Mouse (Mus musculus) natural killer cell, adult 2 months (primary cell): ENCODE results near the gene Foxp1.

ENCODE experiments used
- DNase-seq, 2 experiments: peaks; one replicate each; pipeline ENCODE4 v3.0.0; 2022; ENCODE audit warnings: low spot score in 2 of 2

The Foxp1 gene

DNA sequence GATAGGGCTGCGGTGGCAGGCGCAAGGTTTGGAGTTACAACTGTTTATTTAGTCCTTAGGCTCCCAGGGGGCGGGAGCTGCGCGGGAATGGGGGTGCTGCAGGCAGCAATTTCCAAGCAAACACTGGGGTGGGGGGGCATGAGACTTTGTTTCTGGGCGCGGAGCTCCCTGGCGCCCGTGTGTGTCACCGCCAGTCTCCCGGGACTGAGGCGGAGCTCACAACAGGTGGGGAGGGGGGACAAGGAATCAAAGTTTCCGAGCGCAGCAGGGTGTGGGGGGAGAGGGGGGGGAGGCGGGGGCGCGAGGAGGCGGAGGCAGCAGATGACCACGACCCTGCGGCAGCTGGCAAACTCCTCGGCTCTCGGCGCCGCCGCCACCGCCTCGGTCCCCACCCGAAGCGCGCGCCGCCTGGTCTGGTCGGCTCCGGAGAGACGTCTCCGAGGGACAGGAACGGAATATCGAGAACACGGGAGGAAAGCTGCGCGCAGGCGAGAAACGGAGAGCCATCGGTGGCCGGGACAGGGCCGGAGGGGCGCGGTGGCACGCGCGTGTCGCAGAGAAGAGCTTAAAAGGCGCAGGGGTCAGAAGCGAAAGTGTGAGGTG lies 1.4 kb downstream of the Foxp1 start:
- DNase-seq, result peak; percentile 9 to 23

GRCm38 (mm10) chr6:99520676-99521037 lies 1.9 kb downstream of the Foxp1 start:
- DNase-seq, result no peak

DNA sequence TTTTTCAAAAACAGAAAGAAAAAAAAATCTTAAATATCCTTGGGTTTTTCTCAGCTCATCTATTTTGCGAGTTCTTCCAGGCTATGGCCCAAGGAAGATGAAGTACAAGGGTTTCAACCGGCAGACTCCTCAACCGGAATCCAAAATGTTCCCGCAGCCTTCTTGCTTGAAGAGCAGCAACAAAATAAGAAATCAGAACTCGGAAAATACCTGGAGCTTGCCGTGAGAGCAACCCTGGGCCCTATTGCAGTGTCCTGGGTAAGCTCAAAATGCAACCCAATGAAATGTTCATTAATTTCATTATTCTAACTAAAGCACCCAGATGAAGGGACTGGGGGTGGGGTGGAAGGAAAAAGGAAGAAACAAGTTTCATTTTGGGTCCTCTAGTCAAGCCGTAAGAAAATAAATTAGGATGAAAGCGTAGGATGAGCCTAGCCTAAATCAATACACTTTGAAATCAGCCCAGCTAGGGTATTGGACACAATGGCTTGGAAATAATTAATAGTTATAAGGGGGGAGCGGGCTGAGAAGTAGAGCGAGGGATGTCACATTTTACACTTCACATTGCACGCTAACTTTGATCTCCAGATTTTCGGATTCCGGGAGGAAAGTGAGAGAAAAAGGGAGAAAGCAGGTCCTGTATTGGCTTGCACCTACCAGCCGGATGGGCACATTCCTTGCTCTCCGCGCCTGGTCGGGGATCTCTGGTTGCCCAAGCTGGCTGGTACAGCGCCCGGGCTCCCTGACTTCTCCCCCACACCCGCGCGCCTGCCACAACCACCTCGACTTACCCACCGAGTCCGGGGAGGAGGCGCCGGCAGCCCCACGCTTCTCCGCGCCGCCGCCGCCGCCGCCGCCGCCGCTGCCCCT lies 2.5 kb downstream of the Foxp1 start:
- DNase-seq, result peak in 1 of 2 experiments; percentile 16

- peak; percentile 25 to 38 for DNase-seq
Measured at GRCm38 (mm10) chr6:99519052-99519451, 3.5 kb downstream of the Foxp1 start.

- DNase-seq, result no peak
Measured at GRCm38 (mm10) chr6:99515667-99516199, 6.8 kb downstream of the Foxp1 start.

GRCm38 (mm10) chr6:99511862-99512261 lies 10.7 kb downstream of the Foxp1 start:
- no peak for DNase-seq

DNA sequence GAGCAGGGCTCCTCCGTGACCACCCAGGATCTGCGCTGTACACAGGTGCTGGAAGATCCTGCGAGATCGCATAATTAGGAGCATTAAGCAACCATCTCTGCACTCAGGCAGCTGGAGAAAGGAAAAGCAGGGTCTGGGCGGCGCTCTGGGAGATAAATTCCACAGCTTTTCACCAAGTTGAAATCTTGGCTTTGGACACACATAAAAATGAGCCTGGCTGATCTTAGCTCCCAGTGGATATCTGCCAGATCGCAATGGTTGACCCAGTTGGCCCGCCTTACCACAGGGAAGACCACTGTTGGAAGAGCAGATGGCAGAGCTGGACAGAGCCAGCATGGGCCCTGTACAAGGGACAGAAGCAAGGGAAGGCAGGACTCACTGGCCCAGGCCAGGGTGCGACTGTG lies 13.3 kb downstream of the Foxp1 start:
- no peak for DNase-seq

- no peak for DNase-seq
Measured at GRCm38 (mm10) chr6:99506816-99507215, 15.7 kb downstream of the Foxp1 start.

- no peak for DNase-seq
Measured at GRCm38 (mm10) chr6:99503741-99504140, 18.8 kb downstream of the Foxp1 start.

DNA sequence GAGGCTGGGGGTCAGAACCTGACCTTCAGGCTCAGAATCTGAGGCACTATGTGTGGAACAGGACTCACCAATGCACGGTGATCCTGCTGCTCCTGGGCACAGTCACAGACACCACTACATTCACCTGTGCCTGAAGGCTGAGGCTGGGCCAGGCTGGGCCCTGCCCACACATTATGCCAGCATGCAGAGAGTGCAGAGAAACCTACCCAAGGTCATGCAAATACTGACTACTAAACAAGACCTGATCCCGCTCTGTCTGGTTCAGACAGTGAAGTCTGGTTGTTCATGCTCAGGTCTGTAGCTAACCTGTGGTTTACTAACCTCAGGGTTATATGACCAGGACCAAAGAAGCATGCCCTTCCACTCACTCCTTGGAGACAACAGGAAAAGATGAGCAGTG lies 19.8 kb downstream of the Foxp1 start:
- DNase-seq, result no peak

DNA sequence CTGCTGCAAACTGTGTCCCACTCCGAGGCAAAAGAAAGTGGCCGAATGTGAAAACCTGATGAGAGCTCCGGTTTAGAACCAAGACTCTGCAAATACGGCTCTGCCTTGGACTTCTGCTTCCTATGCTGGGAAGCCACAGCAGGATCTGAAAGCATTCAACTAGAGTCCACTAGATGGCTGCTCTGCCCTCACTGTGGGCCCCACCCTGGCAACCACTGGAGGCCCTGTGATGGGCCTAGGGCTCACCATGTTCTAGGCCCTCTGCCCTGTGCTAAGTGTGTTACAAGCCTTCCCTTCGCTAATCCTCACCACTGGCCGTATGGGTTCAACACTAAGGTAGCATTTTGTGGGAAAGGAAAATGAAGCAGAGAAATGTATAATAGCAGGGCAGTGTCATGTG lies 20.2 kb downstream of the Foxp1 start:
- DNase-seq, result no peak

- no peak for DNase-seq
Measured at GRCm38 (mm10) chr6:99500570-99501270, 21.8 kb downstream of the Foxp1 start.

- no peak for DNase-seq
Measured at GRCm38 (mm10) chr6:99498082-99498481, 24.4 kb downstream of the Foxp1 start.

DNA sequence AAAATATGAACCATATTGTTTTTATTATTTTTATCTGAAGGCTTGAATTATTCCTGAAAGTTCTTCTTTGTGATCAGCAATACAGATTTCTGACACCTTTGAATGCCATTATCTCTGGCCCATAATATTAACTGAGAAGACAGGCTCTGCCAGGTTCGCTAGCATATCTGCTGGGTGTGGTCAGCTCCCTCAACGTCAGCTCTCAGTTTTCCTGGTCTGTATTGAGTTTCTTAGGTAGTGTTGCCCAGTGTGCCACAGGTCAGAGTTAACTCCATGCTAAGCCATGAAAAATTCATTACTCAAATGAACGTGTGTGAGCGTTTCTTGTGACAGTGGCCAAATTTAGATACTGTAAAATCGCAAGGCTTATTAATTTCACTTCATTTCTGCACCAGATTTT lies 26.4 kb downstream of the Foxp1 start:
- no peak for DNase-seq

- DNase-seq, result no peak
Measured at GRCm38 (mm10) chr6:99492937-99493336, 29.6 kb downstream of the Foxp1 start.

- no peak for DNase-seq
Measured at GRCm38 (mm10) chr6:99491979-99492544, 30.5 kb downstream of the Foxp1 start.

GRCm38 (mm10) chr6:99491146-99491545 lies 31.4 kb downstream of the Foxp1 start:
- no peak for DNase-seq

- no peak for DNase-seq
Measured at GRCm38 (mm10) chr6:99489900-99490648, 32.4 kb downstream of the Foxp1 start.

DNA sequence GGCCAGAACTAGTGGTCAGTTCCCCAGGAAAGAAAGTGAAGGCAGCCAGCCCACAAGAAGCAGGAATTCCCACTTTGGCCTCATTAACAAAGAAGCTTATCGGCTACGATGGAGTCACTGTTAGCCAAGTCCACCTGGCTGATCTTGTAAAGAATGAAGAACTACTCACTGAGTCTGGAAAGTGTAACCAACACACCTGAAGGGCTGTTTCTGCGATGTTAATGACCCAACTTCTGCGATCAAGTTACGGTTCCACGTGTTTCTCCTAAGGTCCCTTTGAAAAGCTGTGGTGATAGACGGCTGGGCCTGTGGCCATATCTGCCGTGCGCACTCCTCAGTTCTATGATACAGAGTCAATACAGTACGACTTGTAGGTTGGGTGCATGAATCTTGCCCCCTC lies 33.1 kb downstream of the Foxp1 start:
- no peak for DNase-seq

GRCm38 (mm10) chr6:99485884-99486640 lies 36.5 kb downstream of the Foxp1 start:
- peak; percentile 40 to 47 for DNase-seq
